Mouse (Mus musculus) kidney, postnatal 0 days (tissue): ENCODE data around the gene Fat3. TPM values are rescaled to one million over a fixed set of nuclear protein-coding genes. Genes with fewer than 3 reads are reported as not detected.
A peak's percentile ranks its signal among the peaks of the same experiment; 100 is the strongest.

Source experiments
- ATAC-seq: fragments of 200-750 bp; cut with Nextera tagmentation; replicated peaks from 2 replicates; pipeline ENCODE4 v1.8.0; 2017; ENCODE audit warnings: low read depth, moderate number of reproducible peaks, moderate TSS enrichment, moderate library complexity; ENCODE audit not compliant: low FRiP score
- DNase-seq: peaks from one replicate; pipeline ENCODE4 v3.0.0-alpha.2; 2016; ENCODE audit warnings: low spot score
- H3K27ac ChIP-seq: fragments of 300-500 bp; sonication (generic); 2 replicates; pipeline ENCODE4 v1.5.1; 2014; ENCODE audit warnings: mild to moderate bottlenecking
- H3K27me3 ChIP-seq: fragments of 300-500 bp; sonication (generic); 2 replicates; pipeline ENCODE4 v1.6.1; 2014; ENCODE audit warnings: low read length, mixed read lengths; ENCODE audit not compliant: insufficient read depth
- H3K36me3 ChIP-seq: fragments of 300-500 bp; sonication (generic); 2 replicates; pipeline ENCODE4 v1.6.1; 2014; ENCODE audit warnings: low read length, mixed read lengths; ENCODE audit not compliant: insufficient read depth
- H3K4me1 ChIP-seq: fragments of 300-500 bp; sonication (generic); replicated peaks from 2 replicates; pipeline ENCODE4 v1.6.1; 2014; ENCODE audit warnings: antibody characterized with exemption, low read length, mixed read lengths; ENCODE audit not compliant: insufficient read depth
- H3K4me2 ChIP-seq: fragments of 300-500 bp; sonication (generic); 2 replicates; pipeline ENCODE4 v1.6.1; 2014; ENCODE audit warnings: mild to moderate bottlenecking, low read length, moderate library complexity, mixed read lengths
- H3K4me3 ChIP-seq: fragments of 300-500 bp; sonication (generic); replicated peaks from 2 replicates; pipeline ENCODE4 v1.5.1; 2014; ENCODE audit warnings: low read depth, low read length
- H3K9ac ChIP-seq: fragments of 300-500 bp; sonication (generic); 2 replicates; pipeline ENCODE4 v1.6.1; 2014; ENCODE audit warnings: low read depth, low read length
- H3K9me3 ChIP-seq: fragments of 300-500 bp; sonication (generic); replicated peaks from 2 replicates; pipeline ENCODE4 v1.6.1; 2016; ENCODE audit warnings: low read length, inconsistent platforms, mixed read lengths
- CTCF ChIP-seq: IDR thresholded peaks from 2 replicates; pipeline ENCODE4 v1.5.1; 2016; ENCODE audit warnings: antibody characterized with exemption, low read depth, mild to moderate bottlenecking, moderate library complexity
- WGBS: fragments of 180-500 bp; shearing (Covaris S2); extraction: QIAGEN DNeasy Blood & Tissue Kit; methylation state at CpG from one replicate; pipeline ENCODE4 v1.1.7; 2014; 5-methylcytosine and 5-hydroxymethylcytosine counted together
- polyA plus RNA-seq: library from polyadenylated mRNA; unstranded; fragments of >200 nt; fragmentation: Nextera tagmentation; extraction: Ambion mirVana; gene quantifications from 2 replicates; pipeline ENCODE4 v1.2.1, GENCODE M21; 2015

The Fat3 gene
- polyA plus RNA-seq, 1 experiment from 2014 or later = 1.5 TPM

DNA sequence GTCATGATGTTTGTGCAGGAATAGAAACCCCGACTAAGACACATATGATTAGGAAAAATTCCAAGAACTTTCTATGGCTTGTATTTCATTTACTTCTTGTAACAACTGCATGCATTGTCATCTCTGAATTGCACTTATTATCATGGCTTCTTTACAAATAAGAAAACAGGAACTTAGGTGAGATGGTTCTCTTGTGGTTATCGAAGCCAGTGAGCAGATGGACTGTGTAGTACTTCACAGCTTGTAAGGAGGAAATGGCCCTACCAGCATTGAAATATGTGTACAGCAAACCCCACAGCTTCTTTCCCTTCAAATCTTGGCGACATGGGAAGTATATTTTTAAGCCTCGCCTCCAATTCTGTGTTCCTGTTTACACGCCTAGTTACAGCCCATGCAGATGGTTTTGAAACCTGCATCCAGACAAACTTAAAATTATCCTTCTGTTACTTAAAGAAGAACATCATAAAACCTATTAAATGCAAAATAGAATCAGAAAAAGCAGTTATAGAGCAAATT lies 570.1 kb downstream of the Fat3 start:
- Histone ChIP-seq H3K4me3 (no peak overlapping the region), H3K4me2 (no peak overlapping the region), H3K27me3 (no peaks in the 10 kb centered on the region), H3K36me3 (no peaks in the 10 kb centered on the region), H3K9ac (no peak overlapping the region), H3K4me1 (no peaks in the 10 kb centered on the region), H3K9me3 (no peaks in the 10 kb centered on the region), H3K27ac (no peak overlapping the region)
- DNase-seq (no peak), ATAC-seq (no peak)
- no peak for TF ChIP-seq CTCF
- WGBS = 87% methylated on average over 5 of the region's 5 CpGs

DNA sequence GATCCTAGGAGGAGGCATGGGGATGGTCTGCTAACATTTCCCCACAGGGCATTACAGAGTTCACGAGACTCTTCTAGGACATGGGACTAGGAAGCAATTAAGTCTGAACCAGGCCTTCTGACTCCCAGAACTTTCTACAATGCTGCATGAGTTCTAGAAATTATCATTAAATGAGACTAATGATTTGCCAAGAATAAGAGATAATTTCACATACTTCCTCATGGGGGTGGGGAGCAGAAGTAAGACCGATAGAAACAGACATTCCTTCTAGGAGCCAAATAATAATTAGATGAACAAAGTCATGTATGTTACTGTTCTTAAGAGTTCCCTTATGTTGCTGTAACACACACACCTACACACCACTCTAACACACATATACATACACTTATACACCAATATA lies 572.8 kb downstream of the Fat3 start:
- no peak for TF ChIP-seq CTCF
- no peak for ATAC-seq
- WGBS = 79% methylated on average over 2 of the region's 2 CpGs

GRCm38 (mm10) chr9:15927378-15928083 lies 573.6 kb downstream of the Fat3 start:
- H3K4me1 ChIP-seq = no peaks in the 10 kb centered on the region
- 84% methylated on average over 5 of the region's 5 CpGs for WGBS
- no peak overlapping the region for H3K27ac ChIP-seq
- no peak overlapping the region for H3K4me3 ChIP-seq
- H3K4me2 ChIP-seq = no peak overlapping the region
- H3K36me3 ChIP-seq = no peaks in the 10 kb centered on the region
- no peaks in the 10 kb centered on the region for H3K9me3 ChIP-seq
- TF ChIP-seq CTCF = no peak
- no peak for ATAC-seq
- DNase-seq = no peak
- no peaks in the 10 kb centered on the region for H3K27me3 ChIP-seq
- H3K9ac ChIP-seq = no peak overlapping the region

More for the DNA sequence above, 572.8 kb downstream of the Fat3 start:
- H3K4me3 ChIP-seq = no peak overlapping the region
- no peak overlapping the region for H3K9ac ChIP-seq
- no peak overlapping the region for H3K27ac ChIP-seq
- H3K4me1 ChIP-seq = no peaks in the 10 kb centered on the region
- H3K9me3 ChIP-seq = no peaks in the 10 kb centered on the region
- no peak for DNase-seq
- no peaks in the 10 kb centered on the region for H3K27me3 ChIP-seq
- no peak overlapping the region for H3K4me2 ChIP-seq
- H3K36me3 ChIP-seq = no peaks in the 10 kb centered on the region

- Histone ChIP-seq H3K4me1 (no peaks in the 10 kb centered on the region), H3K27me3 (no peaks in the 10 kb centered on the region), H3K4me3 (no peak overlapping the region), H3K27ac (no peak overlapping the region), H3K9me3 (no peaks in the 10 kb centered on the region), H3K4me2 (no peak overlapping the region), H3K9ac (no peak overlapping the region), H3K36me3 (no peaks in the 10 kb centered on the region)
- no peak for TF ChIP-seq CTCF
- DNase-seq = no peak
- ATAC-seq = no peak
- 91% methylated on average over 5 of the region's 5 CpGs for WGBS
Observed at GRCm38 (mm10) chr9:15925237-15925636, 575.8 kb downstream of the Fat3 start.

DNA sequence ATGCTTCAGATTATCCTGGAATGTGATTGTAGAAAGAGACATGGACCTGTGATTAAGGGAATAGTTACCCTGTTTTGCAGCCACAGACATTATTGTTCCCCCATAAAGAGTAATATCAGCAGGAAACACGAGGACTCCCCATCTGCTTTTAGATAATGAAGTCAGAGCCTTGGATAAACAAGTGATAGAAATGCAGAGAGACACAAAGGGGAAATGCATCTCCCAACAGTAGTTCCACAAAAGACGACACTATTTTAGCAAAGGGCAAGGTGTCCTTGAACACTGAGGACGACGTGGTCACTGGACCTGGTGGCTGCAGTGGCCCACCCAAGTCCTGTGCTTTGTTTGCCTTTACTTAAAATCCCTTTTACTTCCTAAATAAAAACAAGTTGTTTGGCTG lies 580.8 kb downstream of the Fat3 start:
- H3K4me3 ChIP-seq = no peak overlapping the region
- H3K4me2 ChIP-seq = no peak overlapping the region
- H3K36me3 ChIP-seq = no peaks in the 10 kb centered on the region
- no peak overlapping the region for H3K9ac ChIP-seq
- TF ChIP-seq CTCF = no peak
- ATAC-seq (no peak), DNase-seq (no peak)
- 72% methylated on average over 4 of the region's 4 CpGs for WGBS
- no peaks in the 10 kb centered on the region for H3K27me3 ChIP-seq
- H3K9me3 ChIP-seq = no peaks in the 10 kb centered on the region
- H3K27ac ChIP-seq = no peak overlapping the region
- no peaks in the 10 kb centered on the region for H3K4me1 ChIP-seq

GRCm38 (mm10) chr9:15919373-15920005 lies 581.6 kb downstream of the Fat3 start:
- no peak overlapping the region for H3K4me3 ChIP-seq
- H3K9ac ChIP-seq = no peak overlapping the region
- H3K36me3 ChIP-seq = no peaks in the 10 kb centered on the region
- WGBS = 53% methylated on average over 5 of the region's 5 CpGs
- H3K27ac ChIP-seq = no peak overlapping the region
- H3K4me2 ChIP-seq = no peak overlapping the region
- peak; percentile 76 for DNase-seq
- no peak for ATAC-seq
- no peaks in the 10 kb centered on the region for H3K4me1 ChIP-seq
- H3K27me3 ChIP-seq = no peaks in the 10 kb centered on the region
- peak; percentile 66 for TF ChIP-seq CTCF
- no peaks in the 10 kb centered on the region for H3K9me3 ChIP-seq
